Mouse (Mus musculus): ENCODE data around the gene Foxd2.

Foxd2 gene

GRCm38 (mm10) chr4:114912705-114913593, 4.3 kb upstream of the Foxd2 start:
- no peak for DNase-seq (ENCODE audit: low read depth)

GRCm38 (mm10) chr4:114909602-114910484, 1.2 kb upstream of the Foxd2 start:
- peak; percentile 59 for DNase-seq (ENCODE audit: low read depth)

DNA sequence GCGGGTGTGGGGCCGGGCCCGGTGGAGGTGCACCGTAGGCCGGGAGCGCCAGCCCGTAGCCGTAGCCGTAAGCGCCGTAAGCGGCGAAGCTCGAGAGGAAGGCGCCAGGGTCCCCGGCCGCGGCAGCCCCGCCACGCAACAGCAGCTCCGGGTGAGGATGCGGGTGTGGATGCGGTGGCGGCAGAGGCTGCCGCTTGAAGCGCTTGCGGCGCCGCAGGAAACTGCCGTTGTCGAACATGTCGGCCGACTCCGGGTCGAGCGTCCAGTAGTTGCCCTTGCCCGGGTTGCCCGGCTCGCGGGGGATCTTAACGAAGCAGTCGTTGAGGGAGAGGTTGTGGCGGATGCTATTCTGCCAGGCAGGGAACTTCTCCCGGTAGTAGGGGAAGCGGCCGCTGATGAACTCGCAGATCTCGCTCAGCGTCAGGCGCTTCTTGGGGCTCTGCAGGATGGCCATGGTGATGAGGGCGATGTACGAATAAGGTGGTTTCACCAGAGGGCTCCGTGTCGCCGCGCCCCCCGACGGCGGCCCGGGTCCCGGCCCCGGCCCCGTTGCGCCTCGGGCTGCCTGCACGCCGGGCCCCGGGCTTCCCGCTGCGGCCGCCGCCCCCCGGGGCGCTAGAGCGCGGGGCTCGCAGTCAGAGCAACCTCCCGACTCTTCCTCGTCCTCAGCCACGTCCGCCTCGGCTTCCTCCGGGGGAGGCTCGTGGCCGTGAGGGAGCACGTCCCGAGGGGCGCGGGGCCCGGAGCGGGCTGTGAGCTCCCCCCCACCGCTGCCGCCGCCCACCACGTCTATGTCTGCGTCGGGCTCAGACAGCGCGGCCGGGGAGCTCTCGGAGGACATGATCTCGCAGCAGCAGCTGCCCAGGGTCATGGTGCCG, 483 bp downstream of the Foxd2 start:
- peak; percentile 71 for DNase-seq (ENCODE audit: low read depth)

GRCm38 (mm10) chr4:114907056-114907917, 1.4 kb downstream of the Foxd2 start:
- DNase-seq (ENCODE audit: low read depth): peak; percentile 29

DNA sequence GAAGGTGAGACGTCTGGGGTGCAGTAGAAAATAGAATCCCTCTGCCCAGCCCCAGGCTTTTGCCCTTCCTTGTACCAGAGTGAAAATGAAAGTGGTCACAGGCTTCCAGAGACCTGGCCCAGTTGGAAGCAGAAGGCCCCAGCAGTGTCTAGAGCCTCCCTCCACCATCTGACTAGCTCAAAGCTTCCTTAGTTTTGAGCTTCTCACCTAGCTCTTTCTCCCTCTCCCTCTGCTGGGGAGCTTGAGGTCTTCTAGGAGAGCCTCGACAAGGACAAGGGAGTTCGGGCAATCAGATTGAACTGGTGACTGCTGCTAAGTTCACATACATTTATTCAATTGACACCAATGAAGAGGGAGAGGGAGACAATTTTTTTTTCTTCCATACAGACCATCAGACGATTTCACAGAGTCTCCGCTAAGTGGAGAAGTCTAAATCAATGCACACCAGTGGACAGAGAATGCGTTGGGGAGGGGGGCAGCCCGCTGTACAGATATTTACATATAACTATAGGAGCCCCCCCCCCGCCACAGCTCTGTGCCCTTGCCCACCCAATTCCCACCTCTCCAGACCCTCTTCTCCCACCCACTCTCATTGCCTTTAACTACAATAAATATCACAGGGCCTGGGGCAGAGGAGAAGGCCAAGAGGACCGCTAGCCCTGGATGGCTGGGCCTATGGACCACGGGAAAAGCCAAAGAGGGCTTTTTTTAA, 2.5 kb downstream of the Foxd2 start:
- DNase-seq (ENCODE audit: low read depth): peak; percentile 15

DNA sequence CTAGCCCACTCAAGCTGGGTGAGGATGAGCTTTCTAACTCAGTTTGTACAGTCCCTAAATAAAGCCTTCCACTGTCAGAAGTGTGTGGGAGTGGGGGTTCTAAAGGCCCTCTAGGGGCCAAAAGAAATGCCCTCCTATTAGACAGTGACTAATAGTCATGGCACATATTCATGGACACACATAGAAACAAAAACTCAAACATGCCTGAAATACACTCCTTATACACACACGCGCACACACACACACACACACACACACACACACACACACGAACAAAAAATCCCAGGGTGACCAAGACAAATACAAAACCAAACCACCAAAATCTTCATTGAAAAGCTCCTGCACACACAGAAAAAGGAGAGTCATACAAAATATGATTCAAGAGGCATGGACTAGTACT, 3.2 kb downstream of the Foxd2 start:
- DNase-seq (ENCODE audit: low read depth): no peak

- DNase-seq (ENCODE audit: low read depth): peak; percentile 26
Measured at GRCm38 (mm10) chr4:114903422-114903782, 5.3 kb downstream of the Foxd2 start.

DNA sequence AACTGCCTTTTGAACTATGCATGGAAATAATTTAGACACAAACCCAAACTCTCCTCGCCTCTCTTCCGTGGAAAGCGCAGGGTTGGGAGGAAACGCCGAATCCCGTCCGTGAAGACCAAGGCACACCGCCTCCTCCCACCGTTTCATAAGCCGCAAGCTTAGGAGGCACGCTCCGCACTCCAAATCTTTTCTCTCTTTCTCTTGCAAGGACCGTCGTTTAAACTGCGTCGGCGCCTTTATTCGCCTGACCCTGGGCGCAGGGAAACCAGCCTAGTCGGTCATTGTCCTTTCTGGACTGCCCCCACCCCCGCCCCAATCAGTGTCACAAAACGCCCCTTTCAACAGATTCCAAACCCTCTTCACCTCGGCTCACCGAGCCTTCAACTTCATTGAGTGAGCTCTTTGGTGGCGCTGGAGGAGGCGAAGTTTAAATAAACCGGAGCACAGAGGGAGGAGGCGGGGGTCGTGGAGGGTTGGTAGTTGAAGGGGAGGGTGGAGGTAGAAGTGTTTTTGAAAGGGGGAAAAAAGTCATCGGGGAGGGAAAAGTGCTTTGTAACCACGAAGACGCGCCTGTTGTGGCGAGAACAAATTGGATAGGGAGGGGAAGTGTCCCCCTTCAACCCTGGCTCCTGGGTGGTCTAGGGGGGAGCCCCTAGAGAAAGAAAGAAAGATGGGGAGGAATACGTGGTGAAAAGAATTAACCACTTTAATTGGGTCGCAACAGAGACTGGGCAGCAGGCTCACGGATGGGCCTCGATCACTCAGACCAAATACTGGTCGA, 5.8 kb downstream of the Foxd2 start:
- peak; percentile 14 for DNase-seq (ENCODE audit: low read depth)

DNA sequence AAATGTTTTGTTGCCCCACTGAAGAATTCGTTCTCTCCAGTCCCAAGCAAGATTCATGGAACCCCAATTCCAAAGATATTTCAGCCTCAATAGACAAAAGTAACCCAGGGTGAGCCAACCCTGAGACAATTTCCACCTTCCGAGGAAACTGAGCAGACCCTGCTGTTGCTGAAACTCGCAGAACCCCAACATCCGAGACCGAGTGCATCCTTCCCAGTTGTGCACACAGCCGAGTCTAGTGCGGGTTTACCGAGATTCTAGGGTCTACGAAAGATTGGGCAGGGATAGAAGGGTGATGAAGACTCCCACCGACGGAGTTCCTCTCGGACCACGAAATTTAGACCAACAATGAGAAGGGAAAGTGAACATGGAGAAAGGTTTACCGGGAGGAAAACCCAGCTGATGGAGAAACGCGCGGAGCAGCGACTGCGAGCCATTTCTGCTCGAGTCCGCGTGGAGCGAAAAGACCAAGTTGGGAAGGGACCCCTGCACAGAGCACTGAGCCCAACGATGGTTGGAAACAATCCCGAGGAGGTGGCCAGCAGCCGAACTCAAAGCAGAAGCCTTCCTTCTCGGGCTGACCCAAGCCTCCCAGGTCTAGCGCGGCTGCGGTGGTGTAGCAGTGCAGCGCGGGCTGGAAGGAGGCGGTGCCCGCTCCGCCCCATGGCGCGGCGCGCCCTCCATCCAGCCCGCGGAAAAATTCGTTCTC, 6.9 kb downstream of the Foxd2 start:
- DNase-seq (ENCODE audit: low read depth): peak; percentile 21

DNA sequence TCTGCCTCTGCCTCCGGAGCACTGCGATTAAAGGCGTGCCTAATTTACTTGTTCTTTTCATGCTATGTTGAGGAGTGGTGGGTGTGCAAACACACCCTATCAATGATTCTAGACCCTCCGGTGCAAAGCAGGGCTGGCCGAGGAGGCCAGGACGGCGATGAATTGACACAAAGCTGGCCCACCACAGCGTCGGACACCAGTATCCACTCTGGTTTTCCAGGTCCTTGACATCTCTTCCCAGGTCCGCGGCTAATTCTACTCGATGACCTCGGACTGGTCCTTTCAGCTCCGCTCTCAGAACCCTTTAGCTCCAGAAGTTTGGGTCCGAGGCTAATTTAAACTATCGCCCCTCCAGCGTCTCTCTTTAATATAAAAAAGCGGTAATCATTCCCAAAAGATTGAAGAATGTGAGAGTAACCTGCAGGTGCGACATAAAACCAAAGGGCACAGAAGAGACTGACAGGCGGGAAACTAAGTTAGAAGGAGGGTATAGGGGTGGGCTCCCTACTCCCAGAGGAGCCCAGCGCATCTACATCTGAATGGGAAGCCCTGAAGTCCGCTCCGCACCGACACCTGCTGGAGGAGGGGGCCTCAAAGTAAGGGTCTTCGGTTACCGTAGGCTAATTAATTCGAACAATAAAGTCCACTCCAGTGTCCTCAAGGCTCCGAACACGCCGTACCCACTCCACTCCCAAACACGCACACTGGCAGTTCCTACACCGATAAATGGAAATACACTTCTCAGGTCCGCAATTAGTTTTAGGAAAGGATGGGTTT, 7.6 kb downstream of the Foxd2 start:
- DNase-seq (ENCODE audit: low read depth): no peak

GRCm38 (mm10) chr4:114899885-114900284, 8.8 kb downstream of the Foxd2 start:
- DNase-seq (ENCODE audit: low read depth): no peak

DNA sequence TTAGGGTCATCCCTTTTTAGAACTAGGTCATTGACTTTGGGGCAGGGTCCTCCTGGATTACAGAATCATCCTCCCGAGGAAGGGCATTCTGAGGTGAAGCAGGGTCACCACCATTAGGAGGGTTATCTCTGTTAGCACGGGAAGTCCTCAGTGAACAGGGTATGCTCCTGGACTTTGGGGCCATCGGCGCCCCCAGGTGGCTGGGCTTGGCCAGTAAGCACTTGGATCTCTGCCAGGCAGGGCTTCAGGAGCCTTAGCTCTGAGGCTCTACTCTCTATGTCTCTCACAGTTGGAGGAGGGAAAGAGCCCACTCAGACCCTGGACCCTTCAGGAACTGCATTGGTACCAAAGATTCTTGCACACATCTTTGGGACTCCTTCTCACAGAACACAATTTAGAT, 10.8 kb downstream of the Foxd2 start:
- DNase-seq (ENCODE audit: low read depth): peak; percentile 22

GRCm38 (mm10) chr4:114882232-114882631, 26.4 kb downstream of the Foxd2 start:
- no peak for DNase-seq (ENCODE audit: low read depth)

DNA sequence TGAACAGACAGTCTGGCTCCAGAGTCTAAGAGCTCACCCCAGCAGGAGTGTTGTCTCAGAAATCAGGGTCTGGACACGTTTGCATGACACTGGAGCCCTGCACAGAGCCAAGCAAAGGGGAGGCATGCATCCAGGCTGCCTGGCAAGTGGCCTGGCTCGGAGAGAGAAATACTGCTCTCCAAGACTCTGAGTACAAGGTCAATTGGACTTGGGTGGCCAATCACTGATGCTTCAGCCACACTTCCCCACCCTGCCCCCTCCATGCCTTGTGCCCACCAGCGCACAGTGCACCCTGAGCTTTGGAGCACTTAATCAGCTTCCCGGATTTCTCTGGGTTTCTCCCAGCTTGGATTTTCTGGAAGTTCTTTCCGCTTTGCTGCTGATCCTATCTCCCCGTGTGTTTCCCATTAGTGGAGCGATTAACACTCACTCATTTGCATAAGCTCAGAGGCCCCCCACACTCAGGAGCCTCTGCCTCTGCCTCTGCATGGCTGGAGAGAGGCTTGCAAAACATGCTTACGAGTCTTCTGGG, 32.2 kb downstream of the Foxd2 start:
- no peak for DNase-seq (ENCODE audit: low read depth)

DNA sequence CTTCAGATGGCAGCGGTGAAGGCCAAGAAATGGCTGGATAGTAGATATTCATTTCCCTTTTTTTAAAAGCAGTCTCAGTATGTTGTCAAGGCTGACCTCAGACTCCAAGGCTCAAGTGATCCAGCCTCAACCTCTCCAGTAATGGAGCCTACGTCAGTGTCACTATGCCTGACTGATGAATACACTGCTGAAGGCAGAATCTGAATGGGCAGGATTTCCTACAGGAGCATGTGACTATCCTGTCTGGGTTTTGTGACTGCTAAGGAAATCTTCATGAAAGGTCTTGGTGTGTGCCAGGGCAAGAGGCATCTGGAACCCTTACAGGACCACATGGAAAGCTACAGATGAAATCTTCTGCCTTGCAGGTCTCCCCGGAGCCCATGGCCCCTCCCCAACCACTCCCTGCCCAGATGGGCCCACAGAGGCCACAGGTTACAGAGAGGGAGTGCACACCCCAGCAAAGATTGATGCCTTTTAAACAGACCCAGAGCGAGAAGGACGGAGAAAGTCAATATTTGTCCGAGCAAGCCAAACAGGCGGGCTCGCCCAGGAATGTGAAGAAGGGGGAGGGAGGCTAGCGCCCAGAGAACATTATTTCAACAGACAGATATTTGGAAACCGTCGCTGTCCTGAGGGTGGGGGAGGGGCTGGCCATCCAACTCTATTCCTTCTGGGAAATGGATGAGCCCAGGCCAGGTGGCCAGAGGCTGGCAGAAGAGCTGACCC, 38.7 kb downstream of the Foxd2 start:
- no peak for DNase-seq (ENCODE audit: low read depth)

DNA sequence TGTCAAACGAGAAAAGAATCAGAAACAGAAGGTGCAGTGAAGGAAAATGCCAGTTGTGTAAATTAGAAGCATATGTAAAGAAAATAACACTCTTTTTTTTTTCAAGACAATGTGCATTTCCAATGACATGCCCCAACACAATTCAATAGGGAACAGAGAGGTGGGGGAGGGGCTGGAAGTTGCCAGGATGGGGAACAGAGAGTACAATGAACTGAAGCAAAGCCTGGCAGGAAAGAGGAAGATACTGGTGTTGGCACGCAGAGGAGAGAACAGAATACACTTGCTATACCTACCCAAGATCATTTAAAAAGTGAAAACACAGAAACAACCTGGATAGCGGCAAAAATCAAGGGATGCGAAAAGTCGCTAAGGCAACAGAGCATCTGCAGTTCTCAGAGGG, 45.5 kb downstream of the Foxd2 start:
- no peak for DNase-seq (ENCODE audit: low read depth)

DNA sequence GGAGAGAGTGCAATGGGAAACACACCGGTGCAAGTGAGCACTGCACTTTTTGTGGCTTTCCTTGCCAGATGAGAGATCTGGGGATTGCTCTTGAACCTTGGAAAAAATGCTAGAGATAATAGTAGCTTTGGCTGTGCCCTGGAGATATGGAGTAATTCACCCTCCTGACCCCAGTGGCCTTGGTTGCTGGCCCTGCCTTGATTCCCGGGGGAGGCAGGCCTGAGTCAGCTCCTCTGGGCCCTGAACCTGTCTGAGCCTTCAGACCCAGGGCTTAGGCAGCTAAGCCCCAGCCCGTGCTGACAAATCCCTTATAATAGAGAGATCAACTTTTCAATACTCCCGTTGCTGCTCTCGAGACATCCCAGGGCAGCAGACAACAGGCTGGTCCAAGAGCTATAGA, 50.2 kb downstream of the Foxd2 start:
- no peak for DNase-seq (ENCODE audit: low read depth)
